Mouse (Mus musculus) urinary bladder, adult 2 months (tissue): Measurements from ENCODE around the gene Usp33. TPM values are rescaled to one million over a fixed set of nuclear protein-coding genes. Genes with fewer than 3 reads are reported as not detected.
A peak's percentile ranks its signal among the peaks of the same experiment; 100 is the strongest.

ENCODE experiments used
- DNase-seq: peaks from one replicate; pipeline ENCODE4 v3.0.0; 2022; ENCODE audit warnings: low spot score
- polyA plus RNA-seq: library from polyadenylated mRNA; depleted of rRNA; stranded (reverse); fragments of >200 nt; gene quantifications from 2 replicates; pipeline ENCODE4 v1.2.3, GENCODE M21; 2012

Gene Usp33
- polyA plus RNA-seq, 1 experiment = 39.3 TPM

DNA sequence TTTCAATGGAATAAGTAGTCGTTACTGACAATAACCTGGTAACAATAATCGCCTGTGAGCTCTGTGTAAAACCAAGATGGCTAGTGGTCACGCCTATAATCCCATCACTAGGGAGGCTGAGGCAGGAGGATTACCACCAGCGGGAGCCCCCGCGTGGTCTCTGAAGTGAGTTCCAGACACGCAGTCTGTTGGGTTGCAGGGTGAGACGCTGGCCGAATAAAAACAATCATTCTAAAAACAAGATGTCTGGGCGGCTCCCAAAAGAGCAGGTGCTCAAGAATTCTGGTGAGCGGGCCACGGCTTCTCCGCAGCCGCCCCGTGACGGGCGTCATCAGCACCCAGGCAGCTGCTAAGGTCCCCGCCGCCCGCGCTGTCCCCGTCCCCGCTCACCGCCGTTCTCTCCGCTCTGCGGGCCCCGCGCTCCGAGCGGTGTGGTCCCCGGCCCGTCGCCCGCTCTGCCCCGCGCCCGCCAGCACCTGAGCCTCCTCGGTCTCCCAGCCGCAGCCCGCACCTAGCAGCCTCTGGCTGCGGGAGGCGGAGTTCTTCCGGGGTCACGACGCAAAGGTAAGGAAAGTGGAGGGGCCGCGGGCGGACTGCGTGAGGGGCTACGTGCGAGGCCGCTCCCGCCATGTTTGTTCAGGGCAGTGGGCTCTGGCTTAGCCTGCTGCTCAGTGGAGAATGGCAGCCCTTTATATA lies 6.3 kb upstream of the Usp33 start, which contains the start of gene Miga1:
TSS of gene Miga1 (minus strand) at position 546 of the 696 bp plus-strand sequence.
- DNase-seq = peak; percentile 58

DNA sequence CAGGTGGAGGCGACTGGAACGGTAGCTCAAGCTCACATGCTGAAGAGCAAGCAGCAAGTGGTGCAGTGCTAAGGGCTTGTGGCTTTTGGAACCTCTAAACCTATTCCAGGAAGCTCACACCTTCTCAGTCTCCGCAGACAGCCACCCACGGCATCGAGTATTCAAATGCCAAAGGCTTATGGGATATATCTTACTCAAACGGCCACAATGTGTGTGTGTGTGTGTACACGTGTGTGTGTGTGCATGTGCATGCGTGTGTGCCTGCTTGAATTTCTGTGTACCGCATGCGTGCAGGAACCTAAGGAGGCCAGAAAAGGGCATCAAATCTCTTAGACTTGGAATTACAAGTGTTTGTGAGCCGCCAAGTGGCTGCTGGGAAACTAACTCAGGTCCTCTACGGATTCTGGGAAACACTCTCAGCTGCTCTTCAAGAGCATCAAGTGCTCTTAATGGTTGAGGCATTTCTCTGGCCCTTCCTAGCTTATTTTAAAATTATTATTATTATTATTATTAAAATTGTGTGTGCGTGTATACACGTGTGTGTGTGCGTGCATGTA lies 3.2 kb upstream of the Usp33 start:
- no peak for DNase-seq

DNA sequence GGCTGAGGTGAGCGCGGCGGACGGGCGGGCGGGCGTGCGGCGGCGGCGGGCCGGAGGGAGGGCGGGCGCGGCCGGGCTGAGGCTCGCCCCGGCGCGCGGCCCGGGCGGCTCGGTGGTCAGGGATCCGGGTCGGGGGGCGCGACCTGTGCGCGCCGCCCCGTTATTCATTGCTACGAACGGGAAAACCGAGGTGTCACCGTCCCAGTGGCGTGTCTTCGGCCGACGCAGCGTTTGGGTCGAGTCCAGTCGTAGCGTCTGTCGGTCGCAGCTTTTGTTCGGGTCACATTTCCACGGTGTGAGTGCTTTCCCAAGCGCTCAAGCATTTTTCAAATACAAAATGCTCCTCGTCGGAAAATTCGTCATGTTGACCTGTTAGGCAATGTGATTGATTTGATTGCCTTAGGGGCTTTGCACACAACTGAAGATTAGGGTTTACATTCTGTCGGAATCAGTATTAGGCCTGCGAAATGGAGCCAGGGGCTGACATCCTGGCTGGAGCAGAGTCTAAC lies 409 bp downstream of the Usp33 start:
- DNase-seq = no peak

DNA sequence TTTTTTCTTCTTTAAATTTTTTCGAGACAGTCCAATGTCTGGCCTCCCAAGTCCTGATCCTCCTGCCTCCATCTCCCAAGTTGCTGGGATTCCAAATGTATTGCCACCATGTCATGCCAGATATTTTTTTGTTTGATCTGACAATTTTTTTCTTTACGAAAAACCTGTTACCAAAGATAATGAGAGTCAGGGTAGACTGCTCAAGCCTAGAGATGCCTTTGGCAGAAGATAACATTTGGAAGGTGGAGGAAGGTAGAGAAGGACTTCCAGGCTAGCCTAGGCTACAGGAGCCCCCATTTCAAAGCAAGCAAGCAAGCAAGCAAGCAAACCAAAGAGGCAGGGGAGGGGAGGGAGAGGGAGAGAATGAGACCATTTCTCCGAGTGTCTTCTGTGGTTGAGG lies 949 bp downstream of the Usp33 start:
- no peak for DNase-seq

DNA sequence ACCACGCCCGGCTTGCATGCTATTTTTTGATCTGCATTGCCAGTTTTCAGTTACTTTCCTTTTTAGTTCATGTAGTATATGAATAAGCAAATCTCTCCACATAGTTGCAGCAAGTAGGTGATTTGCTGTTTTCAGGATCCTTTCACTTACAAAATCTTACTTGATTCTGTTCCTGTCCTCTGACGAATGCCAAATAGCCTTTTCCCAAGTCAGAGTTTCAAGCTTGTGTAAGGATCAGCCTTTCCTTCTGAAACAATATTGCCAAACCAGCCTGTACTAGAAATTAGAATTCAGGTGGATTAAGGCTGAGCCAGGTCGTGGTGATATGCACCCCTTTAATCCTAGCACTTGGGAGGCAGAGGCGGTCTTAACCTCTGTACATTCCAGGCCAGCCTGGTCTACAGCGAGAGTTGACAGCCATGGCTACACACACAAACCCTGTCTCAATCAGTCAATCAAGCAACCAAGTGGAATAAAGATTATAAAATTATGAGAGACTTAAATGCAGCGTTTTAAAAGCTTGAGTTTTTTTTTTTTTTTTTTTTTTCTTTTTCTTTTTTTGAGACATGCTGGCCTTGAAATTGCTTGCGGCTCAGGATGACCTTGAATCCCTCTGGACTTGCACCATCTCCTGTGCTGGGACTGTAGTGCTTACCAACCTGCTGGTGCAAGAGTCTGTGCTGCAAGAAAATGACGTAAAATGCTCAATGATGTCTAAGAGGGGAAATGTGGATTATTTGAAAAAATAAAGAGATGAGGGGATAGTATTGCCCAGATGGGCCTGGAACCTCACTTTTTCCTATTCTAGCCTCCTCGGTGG lies 1.9 kb downstream of the Usp33 start:
- DNase-seq = no peak

DNA sequence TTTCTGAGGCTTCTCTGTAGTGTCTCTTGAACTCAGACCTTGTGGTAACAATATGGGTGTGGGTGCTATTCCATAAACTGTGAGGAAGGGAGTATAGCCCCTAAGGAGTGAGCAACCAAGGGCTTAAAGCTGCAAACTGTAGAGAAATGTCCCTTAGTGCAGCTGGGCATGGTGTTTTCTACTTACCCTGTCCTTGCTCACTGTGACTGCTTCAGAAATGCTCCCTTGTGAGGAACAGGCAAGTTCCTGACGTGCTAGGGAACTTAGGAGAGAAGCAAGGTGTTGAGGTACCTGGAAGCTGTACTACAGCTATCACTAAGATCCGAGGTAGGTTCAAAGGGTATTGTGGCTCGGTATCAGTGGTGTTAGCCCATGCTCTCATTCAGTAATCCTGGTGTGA lies 4.2 kb downstream of the Usp33 start:
- DNase-seq = no peak

DNA sequence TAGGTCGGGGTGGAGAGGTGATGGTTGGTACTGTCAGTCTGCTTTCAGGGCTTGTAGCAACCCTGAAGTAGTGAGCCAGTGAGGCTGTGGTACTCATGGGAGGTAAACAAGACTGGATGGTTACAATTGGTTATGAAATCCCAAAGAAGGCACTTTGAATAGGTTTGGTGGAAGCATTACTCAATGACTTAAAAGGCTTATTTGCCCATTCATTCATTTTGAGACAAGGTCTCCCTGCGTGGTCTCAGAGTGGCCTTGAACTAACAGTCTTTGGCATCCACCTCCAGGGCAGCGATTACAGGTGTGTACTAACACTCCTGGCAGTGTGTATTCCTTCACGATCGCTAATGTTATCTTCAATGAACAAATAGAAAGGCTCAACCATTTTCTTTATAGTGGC lies 4.7 kb downstream of the Usp33 start:
- no peak for DNase-seq

DNA sequence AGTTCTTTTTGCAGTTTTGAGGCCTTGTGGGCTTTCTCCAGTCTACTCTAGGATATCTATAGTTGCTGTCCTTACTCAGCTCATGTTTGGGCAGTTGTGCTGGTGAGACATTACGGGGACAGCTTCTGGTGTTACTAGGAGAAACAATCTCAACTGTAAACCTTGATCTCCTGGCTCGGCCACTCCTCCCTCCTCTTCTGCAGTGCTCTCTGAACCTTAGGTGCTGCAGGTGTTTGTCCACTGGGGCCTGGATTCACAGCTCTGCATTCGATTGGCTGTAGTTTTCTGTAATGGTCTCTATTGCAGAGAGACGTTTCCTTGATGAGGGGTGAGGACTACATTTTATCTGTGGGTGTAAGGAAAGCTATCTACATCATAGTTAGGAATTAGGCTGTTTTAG lies 6.0 kb downstream of the Usp33 start:
- no peak for DNase-seq

DNA sequence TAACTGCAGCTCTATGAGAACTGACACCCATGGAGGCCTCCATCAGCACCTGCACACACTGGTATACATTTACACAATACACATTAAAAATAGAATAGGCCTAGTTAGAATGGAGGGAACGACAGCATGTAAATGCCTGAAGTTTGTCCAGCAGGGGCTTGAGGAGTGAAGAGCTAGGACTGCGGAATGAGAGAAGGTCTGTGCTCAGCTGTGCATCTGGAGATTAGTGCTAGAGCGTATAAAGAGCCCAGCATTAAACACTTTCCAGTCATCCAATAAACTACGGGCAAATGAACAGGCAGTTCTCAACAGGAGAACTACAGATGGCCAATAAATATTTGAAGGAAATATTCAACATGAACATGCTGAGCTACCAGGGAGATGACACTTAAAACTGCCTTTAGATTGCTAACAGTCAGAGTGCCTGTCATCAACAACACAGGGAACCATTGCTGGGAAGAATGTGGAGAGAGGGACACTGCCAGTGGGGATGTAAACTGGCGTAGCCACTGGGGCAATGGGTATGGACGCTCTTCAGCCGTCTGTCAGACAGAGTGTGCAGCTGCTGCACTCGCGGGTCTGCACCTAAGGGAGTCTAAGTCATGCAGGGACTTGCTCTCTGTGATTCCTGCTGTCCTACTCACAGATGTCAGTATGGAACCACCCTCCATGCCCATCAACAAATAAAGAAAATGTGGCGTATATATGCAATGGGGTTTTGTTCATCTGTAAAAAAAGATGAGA lies 7.3 kb downstream of the Usp33 start:
- DNase-seq = no peak

DNA sequence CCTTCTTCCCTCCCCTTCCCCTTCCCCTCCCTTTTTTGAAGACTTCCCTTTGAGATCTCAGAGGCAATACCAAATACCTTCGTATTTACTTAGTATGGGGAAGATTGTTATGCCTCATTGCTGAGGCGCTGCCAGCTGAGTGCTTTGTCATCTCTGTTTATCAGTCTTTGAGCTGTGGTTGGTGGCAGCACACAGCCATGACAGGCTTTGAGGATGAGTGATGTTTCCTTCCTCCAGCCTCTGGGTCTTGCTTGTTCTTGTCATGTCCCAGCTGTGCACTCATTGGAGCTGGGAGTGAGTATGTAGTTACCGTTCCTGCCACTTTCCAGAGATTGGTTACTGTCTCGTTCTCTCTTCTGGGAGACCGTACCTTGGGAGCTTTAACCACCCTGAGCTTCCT lies 9.1 kb downstream of the Usp33 start:
- DNase-seq = no peak

DNA sequence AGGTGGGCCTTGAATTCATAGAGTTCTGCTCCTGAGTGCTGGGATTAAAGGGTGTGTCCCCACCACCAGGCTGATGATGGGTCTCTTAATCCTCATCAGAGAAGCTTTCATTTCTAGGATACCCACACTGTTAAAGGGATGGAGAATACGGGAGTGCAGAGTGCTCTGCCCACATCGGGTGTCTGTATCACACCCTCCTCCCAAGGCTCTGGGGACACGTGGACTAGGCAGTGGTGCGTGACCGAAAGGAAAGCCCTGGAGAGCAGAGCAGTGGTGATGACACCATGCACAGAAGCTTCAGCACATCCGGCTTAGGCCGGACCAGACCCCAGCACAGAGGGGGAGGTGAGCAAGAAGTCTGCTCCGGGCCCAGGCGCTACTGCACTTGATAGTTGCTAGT lies 10.5 kb downstream of the Usp33 start:
- DNase-seq = no peak

DNA sequence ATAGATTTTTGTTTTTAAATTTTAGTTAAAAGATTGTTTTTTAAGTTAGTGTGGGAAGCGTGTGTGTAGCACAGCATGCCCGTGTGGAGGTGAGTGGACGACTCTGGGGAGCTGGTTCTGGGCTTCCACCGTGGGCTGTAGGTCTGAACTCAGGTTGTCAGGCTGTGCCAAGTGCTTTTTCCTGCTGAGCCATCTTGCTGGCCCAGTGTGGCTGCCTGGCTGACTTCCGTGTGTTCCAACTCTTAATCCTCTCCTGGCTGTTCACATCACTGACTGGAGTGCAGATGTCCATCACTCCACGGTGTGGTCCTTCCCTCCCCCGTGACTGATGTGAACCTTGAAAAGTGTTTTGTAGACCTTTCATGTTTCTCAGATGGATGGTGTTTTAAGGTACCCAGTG lies 12.9 kb downstream of the Usp33 start:
- no peak for DNase-seq

DNA sequence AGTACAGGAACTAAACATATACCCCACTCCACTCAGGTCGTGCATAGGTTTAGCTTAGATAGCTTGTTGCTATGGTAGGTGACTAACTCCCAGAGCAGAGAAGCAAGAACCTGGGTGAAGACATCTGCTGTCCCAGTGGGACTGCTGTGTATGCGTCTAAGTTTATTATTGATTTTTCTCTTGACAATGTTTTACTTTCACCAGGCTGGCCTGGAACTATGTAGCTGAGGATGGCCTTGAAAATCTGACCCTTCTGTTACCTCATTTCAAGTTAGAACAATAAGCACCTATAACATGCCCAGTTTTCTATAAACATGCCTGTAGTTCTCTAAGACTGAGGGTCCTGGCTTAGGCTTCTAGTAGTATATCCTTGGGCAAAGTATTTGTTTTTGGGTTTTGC lies 17.9 kb downstream of the Usp33 start:
- DNase-seq = no peak

DNA sequence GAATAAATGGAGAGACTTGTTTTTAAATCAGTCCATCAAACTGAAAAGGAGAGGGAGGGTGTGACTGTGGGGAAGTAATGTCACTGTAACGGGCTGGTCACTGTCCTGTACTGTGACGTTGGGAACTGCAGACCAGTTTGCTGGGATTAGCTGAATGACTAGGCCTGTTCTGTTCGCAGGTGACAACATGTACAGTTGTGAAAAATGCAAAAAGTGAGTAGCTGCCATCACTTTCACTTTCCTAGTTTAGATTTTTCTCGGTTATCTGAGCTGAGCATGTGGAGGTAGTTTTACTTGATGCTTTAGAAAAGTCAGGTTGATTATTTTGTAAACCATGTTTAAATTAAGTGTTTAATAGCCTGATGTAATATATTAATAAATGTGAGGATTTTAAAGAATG lies 29.8 kb downstream of the Usp33 start:
- DNase-seq = no peak

DNA sequence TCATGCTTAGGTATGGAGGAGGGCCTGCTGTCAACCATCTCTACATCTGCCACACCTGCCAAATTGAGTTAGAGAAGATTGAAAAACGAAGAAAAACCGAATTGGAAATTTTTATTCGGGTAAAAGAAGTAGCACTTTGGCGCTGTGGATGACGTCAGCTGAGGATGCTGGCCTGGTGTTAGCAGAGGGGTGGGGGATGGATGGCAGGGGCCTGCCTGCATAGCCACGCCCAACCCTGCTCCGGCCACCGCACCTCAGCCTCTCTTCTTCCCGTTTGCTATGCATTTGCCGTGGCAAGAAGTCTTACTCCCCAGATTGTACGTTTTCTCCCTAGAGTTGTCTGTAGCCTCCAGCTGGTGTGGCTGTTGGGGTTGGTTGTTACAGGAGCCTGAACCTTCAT lies 37.8 kb downstream of the Usp33 start:
- no peak for DNase-seq

DNA sequence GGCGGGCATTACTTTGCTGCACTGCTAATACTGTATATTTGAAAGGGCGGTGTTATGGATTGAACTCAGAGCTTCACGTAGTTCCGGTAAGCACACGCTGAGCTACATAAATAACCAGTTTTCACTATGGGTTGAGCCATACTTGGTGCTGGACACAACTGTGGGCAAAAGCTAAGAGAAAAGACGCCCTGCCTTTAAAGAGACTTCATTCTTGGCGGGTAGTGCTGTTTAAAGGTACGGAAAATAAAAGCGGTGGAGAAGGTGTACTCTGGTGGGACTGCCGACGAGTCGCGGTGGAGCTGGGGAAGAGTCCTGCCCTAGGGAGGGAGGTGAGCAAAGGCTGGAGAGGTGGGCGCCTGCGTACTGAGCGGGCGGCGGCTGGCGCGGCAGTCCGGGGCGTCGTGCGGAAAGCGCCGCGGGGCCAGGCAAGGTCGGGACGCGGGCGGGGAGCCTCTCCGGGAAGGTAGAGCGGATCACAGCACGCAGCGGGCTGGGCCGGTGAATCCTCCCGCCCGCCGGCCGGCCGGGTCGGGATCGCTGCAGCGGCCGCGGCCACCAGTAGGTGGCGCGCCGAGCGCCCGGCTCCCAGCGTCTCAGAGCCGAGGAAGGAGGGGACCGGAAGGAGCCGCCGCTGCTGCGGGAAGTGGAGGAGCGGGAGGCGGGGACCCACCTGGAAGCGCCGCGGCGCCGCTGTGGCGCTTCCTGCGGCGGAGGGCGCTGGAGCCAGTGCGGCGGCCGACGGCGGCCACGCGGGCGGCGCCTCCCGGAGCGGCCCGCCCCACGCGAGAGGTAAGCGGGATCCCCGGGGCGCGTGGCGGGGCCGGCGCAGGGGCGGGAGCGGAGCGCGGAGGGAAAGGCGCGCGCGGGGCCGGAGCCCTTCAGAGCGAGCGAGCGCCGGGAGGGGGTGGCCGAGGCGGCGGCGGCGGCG lies 49.3 kb downstream of the Usp33 start, which contains the start of gene Zzz3:
TSS of gene Zzz3 (plus strand) at position 124 of the 928 bp plus-strand sequence.
- peak; percentile 84 for DNase-seq

DNA sequence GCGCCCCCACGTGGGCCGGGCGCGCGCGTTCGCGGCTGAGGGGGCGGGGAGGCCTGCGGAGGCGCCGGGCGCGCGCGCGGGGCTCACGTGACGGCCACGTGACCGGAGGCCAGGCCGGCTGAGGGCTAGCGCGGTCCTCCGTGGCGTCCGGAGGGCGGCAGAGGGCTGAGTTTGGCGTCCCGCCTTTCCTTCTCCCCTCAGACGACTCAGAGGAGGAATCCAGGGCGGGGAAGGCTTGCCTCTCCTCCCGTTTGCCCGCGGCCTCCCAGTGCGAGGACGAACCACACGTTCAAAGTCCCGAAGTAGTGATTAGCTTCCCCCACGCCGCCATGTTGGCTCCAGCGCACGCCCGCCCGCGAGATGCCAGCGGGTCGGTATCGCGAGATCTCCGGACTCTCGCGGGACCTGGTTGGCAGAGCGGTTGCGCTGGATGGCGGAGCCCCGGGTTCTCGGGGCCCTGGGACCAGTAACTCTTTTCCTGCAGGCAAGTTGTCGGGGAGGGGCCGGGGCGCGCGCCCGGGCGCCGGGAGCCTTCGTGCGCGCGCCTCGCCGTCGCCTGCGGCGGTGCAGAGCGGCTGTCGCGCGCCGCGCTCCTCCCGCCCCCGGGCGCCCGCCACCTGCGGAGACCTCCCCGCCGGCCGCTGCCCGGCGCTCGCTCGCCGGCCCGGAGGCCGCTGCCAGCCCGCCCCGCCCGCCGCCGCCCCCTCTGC lies 50.2 kb downstream of the Usp33 start:
- DNase-seq = peak; percentile 100

DNA sequence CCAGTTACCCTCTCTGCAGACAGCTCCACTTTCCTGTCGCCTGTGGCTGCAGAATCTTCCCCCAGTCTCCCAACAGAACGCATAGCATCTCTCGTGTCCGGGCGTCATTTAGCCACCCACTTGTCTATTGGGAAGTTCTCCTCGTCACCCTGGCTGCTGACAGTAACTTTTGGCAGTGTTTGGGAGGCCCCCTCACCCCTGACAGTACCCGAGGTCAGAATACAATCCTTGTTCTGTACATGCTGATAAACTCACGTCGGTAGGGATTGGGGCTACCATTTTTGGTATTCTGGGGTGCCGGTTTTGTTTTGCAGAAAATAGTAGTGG lies 50.7 kb downstream of the Usp33 start:
- DNase-seq = no peak

DNA sequence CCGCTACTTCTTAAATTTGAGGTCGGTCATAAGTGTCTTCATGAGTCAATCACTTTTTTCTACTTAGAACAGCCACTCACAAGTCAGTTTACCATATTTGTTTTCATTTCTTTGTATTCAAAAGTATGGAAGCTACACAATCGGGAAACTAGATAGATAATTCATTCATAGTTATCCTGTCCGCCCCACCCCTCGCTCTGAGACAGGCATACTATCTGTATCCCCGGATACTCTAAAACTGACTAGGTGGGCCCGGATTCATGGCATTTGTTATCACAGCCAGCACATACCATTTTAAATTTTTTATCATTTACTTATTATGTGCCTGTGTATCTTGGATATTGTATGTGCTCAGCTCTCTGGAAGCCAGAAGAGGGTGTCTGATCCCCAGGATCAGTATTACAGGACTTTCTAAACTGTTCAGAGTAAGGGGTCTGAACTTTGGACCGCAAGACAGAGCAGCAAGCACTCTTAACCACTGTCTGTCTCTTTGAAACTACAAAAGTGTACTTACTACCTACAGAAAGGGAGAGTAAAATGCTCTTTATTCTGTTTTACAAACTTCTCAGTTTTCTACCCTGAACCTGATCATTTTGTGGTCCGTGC lies 51.2 kb downstream of the Usp33 start:
- no peak for DNase-seq

DNA sequence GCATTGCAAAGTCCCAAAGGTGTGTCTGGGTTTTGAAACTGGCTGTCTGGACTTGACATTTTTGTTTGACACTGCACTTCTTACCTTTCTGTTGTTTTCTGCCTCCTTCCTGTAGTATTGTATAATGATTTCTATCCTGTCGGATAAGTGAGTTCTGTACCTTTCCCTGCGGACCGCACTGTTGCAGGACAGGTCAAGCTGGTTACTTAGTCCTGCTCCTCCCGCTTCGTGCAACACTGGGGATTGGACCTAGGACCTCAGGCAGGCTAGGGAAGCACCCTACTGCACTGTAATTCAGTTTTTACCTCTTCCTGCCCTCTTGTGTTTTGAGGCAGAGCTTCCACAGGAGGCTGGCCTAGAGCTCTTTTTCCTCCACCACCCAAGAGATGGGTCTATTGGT lies 54.2 kb downstream of the Usp33 start:
- no peak for DNase-seq
